Mouse (Mus musculus): ENCODE measurements at regions not wholly inside any gene's neighbourhood (a gene's known extent, or its start where the extent isn't known, plus 50 kb on each side); places are given as distances from the start of the nearest gene placed in this dataset.

GRCm38 (mm10) chr3:40094040-40094439 is 437.0 kb upstream of the Intu start:
- DNase-seq, result no peak

- DNase-seq, result no peak
Observed at GRCm38 (mm10) chr3:40094701-40095100, 436.4 kb upstream of the Intu start.

DNA sequence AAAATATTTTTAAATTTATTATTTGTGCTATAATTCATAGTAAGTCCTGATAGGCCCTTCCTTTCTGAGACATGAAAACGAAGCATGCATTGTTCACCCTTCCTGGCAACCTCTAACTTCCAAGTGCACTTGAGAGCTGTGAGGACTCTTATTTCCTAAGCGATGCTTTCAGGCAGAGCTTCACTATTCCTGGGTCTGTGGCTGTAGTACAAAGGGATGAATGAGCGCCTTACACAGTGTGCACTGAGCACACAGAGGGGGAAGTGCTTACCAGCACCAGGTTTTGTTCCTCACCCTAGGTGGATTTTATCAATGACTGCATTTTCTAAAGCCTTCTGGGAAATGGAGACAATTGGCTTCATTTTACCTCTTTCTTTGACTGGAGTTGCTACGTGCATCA is 428.4 kb upstream of the Intu start:
- no peak for DNase-seq

DNA sequence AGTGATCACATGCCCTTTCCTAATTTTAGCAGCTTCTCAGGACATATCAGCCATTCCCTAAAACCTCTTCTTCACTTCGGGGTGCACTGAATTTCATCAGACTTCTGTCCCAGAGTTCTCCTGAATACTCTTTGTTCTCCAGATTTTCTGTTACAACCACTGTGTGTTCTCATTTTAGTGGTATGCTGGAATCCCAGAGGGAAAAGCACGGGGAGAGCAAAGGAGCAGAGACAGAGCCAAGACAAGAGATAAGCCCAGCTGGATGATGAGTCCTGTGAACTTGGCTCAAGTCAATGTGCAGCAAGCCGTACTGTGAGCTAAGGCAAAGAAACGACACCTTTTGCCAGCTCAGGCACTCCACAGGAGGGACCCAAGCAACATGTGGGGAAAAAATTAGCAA is 416.3 kb upstream of the Intu start:
- no peak for DNase-seq

DNA sequence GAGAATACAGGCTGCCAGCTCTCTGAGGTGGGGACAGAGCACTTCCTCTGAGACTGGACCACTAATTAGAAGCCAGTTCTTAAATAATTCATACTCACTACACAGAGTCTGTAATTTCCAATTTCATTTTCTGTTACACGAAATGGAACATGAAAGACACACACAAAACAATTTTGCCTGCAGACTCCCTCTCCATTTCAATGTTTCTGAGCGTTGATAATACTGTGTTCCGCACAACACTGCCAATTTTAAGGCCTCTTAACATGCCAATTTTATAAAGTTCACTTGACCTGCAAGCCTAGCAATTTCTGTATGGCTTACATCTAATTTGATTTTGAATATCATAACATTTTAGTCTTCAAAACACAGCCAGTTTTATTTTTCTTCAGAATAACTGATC is 412.5 kb upstream of the Intu start:
- DNase-seq, result no peak

DNA sequence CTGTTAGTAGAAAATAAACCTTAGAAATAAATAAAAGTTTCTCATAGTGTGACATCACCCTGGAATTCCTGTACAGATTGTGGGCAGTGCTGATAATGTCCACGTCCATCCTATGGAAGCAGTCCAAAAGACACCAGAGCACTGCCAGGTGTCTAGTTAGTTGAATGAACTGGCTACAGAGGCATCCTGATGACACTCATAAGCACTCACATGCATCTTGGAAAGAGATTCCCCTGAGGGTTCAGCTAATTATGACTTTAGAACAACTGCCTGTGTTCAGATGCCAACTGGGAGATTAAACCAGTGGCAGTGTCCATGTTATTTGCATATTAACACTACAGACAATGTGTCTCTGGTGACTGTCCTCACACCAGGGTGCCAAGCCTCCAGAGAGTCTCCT is 411.6 kb upstream of the Intu start:
- DNase-seq, result no peak

GRCm38 (mm10) chr3:40120298-40120875 is 410.7 kb upstream of the Intu start:
- DNase-seq, result peak; percentile 67

DNA sequence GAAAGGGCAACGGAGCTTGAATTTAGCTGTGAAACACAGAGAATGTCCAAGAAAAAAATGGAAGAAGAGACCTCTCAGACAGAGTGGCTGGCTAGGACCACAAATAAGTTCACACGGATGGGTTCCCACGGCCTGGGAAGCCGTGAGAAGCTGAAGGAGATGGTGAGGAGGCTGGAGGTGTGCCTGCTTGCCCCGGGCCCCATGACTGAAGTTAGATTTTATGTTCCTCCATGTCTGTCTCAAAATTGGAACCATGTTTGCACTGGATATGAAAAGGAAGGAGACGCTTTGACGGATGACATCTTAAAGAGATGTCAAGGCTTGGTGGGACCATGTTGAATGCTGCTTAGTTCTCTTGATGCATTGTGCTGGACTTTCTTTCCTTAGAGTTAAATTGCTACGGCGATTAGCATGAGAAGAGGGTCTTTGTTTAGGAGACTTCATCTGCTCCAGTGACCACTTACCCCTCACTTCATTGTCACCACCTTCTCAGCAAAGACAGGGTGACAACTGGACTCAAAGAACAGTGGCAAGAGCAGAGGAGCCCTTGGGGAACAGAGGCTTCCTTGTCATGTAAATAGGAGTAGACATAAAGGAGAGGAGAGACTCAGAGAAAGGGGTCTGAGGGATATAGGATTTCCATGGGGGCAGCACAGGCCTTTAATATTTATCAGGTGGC is 407.4 kb upstream of the Intu start:
- no peak for DNase-seq

- no peak for DNase-seq
Observed at GRCm38 (mm10) chr3:40126903-40127302, 404.2 kb upstream of the Intu start.

- DNase-seq, result no peak
Observed at GRCm38 (mm10) chr3:40130858-40131584, 400.1 kb upstream of the Intu start.

GRCm38 (mm10) chr3:40138671-40139070 is 392.4 kb upstream of the Intu start:
- DNase-seq, result no peak

- DNase-seq, result no peak
Observed at GRCm38 (mm10) chr3:40142229-40142628, 388.9 kb upstream of the Intu start.

- DNase-seq, result peak; percentile 15
Observed at GRCm38 (mm10) chr3:40158631-40159030, 372.5 kb upstream of the Intu start.

DNA sequence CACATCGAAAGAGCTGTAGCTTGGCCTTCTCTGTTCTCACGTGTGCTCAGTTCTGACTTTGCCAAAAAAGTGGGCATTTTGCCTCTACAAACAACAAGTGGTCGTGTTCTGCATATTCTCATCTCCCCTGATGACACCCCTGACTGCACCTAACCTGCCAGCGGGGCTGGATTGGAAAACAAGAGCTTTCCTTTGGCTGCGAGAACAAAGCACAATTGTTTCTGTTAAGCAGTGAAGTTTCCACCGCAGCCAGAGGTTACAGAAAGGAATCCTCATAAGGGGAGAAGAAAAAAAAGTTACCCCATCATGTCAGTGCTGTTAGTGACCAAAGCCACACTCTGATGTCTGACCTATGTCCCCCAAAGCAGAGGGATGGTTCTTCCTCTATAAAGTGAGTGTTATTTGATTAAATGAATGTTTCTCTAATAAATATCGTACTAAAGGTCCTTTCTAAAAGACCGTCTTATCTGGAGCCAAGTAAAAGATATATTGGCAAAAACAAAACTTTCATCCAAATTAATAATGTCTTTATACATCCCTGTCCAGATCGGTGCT is 371.4 kb upstream of the Intu start:
- no peak for DNase-seq

- DNase-seq, result peak; percentile 6
Observed at GRCm38 (mm10) chr3:40164181-40164580, 366.9 kb upstream of the Intu start.

- DNase-seq, result no peak
Observed at GRCm38 (mm10) chr3:40167970-40168626, 363.0 kb upstream of the Intu start.

DNA sequence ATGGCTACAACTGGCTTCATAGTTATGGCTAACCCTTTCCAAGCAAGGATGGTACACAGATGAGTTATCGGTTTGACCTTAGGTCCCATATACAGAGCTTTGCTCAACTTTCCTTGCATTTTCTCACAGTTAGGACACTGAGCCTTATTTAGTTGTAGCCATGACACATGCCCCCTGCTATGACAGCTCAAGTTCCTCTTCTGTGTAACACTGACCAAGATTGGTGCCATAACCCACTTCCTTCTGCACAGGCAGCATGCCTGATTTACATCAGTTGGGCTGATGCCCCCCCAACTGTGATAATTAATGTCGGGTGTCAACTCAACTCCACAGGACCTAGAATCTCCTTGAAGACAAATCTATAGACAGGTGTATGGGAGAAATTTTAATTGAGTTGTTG is 361.5 kb upstream of the Intu start:
- DNase-seq, result no peak

DNA sequence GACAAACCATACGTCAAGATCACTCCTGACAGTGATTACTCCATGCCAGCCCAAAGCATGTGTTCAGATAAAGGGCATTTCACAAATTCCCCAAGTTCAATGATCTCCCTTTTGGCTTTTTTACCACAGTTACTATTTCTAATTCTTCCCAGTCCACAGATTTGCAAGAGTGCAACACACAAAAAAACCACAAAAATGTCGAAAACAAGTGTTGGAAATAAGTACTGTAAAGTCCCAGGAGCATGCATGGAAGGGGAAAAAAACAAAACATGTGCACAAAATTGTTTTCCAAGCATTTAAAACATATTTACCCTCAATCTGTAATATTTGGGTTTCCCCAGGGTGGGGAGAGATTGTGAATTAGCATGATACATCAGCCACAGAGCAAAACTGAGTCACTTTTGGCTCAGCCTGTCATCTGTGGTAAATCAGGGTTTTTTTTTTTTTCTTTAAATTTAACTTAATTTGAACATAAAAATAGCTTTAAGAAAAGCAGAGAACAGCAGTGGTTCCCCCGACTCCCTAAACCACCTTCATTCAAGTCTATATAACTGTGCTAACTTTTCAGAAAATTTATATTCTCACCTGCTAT is 351.3 kb upstream of the Intu start:
- DNase-seq, result no peak

DNA sequence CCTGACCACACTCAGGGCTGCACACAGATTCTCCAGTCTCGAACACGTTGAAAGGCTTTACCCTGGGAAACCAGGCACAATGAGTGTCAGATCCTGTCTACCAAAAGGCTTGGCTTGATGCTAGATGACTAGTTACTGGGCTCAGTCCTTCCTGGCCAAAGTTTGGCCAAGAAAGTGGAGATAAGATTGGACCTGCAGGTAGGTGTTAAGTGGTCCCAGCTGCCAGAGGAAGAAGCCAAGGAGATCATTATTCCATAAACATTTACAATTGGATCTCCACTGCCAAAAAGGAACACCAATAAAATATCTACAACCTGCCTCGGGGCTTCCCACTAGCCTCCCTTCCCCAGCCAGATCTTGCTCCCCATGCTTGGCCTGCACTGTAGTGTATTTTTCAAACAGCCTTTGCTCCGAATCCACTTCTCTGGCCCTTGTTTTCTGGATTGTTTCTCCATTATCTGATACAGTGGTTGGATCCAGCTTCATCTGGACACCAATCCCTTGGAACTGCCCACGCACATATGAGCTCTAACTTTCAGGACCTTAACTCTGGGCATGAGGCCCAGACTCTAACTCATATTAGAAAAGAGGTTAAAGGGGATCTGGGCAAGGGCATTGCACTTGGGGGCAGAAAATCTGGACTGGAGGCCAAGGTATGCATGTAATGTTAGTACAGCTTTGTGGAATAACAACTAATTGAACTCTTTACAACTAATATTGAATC is 345.3 kb upstream of the Intu start:
- DNase-seq, result no peak

DNA sequence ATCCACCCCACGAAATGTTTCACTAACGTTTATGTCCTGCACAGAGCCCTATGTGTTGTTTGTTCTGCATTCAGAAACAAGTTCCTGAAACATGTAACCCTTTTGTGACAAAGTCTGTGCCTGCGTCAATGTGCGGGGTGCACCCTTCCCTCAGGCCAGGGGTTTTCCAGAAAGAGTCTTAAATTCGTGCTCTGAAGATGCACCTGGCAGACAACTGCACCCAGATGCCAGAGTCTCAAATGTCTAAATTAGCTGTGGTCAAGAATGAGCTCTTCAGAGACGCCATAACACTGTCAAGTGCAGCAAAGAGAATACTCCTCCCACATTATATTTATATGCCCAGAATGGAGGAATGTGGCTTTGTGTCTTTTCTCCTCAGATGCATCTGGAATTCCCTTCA is 341.6 kb upstream of the Intu start:
- no peak for DNase-seq

DNA sequence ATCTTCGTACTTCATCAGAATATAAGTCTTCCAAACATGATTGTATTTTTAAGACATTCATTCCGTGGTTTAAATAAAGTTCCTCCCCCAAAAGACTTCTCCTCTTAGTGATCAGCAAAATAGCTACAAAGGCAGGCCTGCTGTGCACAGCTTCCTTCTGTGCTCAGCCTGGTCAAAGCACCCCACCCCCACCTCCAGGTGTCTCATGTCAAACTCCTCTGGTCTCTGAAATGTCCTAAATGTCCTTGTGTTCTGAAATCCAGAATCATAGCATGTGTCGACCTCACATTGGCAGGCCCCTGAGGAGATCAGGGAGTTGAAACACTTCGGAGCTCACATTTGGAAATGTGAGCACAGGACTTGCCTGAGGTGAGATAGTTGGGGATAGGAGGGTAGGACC is 341.1 kb upstream of the Intu start:
- DNase-seq, result no peak

GRCm38 (mm10) chr3:40200174-40200573 is 330.9 kb upstream of the Intu start:
- DNase-seq, result no peak

Data from right cerebral cortex, adult 18-20 months (tissue).